Mouse (Mus musculus) testis, postnatal 14 days (tissue): ENCODE results near the gene Cfap97d2.

ENCODE experiments used
- DNase-seq: peaks from one replicate; pipeline ENCODE4 v3.0.0; 2021; ENCODE audit warnings: low spot score

Cfap97d2 gene

GRCm38 (mm10) chr8:13705668-13706067 lies at the start of gene Cfap97d2:
TSS of gene Cfap97d2 (plus strand) at chr8:13705889.
- DNase-seq, result no peak

GRCm38 (mm10) chr8:13657479-13657878 lies 48.2 kb upstream of the Cfap97d2 start:
- no peak for DNase-seq

DNA sequence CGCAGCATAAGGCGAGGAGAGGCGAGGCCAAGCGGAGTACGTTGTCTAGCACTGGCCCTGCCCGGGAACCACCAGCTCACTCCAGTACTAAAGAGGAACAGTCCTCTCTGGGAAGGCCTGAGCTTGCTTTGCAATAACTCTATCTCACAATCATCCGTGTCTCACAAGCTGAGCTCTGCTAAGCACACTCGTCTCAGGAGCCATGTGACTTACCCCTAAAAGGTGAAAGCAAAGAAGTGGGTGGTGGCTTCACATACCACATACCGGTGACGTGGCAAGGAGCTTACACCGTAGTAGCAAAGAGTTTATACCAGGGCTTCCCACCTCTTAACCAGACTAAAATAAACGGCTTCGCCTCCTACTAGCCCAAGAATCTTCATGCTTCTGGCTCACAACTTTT lies 45.4 kb upstream of the Cfap97d2 start:
- DNase-seq, result no peak

- DNase-seq, result no peak
Measured at GRCm38 (mm10) chr8:13664711-13665210, 40.9 kb upstream of the Cfap97d2 start.

- no peak for DNase-seq
Measured at GRCm38 (mm10) chr8:13665538-13665937, 40.2 kb upstream of the Cfap97d2 start.

- no peak for DNase-seq
Measured at GRCm38 (mm10) chr8:13665944-13666343, 39.7 kb upstream of the Cfap97d2 start.

GRCm38 (mm10) chr8:13667917-13668316 lies 37.8 kb upstream of the Cfap97d2 start:
- no peak for DNase-seq

DNA sequence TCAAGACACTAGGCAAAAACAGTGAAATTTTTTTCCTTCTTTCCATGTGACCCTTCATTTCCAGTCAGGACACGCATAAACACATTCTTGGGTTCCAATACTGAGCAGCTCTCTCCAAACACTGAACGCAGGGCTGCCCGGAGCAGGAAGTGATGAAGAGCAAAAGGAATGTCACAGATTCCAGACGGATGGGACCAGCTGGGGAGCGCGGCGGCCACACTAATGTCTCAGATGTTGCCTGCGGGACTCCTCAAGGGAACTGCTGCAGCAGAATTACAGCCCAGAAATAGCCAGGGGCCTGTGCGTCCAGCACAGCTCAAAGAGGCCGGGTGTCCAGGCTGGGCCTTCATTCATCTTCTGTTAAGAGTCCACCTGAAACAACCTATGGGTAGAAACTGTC lies 37.3 kb upstream of the Cfap97d2 start:
- no peak for DNase-seq

GRCm38 (mm10) chr8:13670011-13670471 lies 35.6 kb upstream of the Cfap97d2 start:
- no peak for DNase-seq

- DNase-seq, result no peak
Measured at GRCm38 (mm10) chr8:13671246-13672003, 34.3 kb upstream of the Cfap97d2 start.

DNA sequence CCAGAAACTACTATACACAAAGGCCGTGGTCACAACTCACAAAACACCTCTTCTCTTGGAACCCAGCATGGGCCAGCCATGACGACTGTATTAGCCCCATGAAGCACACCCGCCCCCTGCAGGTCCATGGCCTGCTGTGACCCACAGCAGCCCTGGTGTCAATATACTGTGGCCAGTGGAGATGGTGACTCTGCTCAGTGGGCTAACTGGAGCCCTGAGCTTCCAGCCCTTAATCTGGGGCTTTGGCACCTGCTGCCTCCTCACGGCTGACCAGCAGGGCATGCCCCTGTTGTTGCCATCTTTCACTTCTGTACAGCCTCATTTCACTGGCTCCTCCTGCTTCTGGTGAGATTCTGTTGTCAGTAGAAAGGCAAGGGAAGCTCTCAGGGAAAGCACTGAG lies 32.5 kb upstream of the Cfap97d2 start:
- no peak for DNase-seq

DNA sequence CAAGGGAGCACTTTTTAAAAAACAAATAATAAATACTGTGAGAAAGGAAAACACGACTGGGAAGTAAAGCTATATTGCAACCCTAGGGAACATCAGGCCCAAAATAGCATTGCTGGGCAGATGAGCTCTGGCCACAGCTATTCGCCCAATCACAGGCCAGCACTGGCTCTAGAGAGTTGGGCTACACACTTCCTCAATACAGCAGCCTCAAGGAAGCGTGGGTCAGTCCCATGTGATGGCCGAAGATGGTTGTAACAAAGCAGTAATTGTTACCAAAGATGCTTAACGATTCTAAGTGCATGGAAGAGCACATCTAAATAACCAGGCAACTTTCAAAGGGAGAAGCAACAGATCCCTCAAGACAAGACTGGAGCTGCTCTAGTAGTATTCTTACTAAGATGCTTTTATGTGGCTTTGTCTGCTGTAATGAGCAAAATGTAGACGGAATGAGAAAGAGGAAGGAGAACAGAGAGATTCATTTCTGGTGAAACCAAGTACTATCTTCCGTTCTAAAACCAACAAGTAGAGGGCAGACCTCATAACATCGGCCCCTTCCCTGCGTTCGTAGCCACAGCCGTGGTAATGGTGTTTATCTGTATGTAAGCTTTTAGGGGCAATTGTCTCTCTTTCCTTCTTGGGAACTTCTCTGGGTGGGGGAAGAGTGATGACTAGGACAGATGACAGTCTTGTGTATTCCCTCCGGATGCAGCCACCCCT lies 31.2 kb upstream of the Cfap97d2 start:
- DNase-seq, result no peak

GRCm38 (mm10) chr8:13675121-13675520 lies 30.6 kb upstream of the Cfap97d2 start:
- no peak for DNase-seq

DNA sequence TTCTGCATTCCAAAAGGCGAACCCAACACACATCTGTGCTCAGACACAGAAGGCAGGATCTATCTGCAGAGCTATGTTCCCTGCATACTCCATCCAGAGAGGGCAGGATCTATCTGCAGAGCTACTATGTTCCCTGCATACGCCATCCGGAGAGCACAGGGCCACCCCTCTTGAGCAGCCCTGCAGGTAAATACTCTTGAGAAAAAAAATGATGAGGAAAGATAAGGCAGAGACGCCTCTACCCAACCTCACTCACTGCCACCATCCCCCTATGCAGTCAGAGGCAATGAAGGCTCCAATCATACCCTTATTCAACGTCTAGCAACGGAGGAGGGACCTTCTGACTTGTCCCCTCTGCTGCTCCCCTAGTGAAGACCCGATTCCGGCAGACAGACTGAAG lies 30.2 kb upstream of the Cfap97d2 start:
- no peak for DNase-seq

DNA sequence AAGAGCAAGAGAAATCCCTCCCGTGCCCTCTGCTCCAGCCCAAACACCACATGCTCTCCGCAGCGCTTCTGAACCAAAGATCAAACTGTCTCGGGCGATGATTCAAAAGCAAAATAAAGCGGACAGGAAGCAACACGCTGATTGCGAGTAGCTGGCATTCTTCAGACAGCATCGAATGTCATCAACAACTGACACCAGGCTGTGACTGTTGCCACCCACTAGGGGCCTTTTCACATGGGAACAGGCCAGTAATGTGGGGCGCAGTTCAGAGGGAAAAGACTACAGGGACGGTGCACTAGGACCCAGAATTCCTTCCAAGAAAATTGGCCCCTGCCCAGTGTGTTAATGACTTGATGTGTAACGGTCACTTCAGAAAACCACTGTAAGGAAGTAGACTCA lies 29.4 kb upstream of the Cfap97d2 start:
- no peak for DNase-seq

DNA sequence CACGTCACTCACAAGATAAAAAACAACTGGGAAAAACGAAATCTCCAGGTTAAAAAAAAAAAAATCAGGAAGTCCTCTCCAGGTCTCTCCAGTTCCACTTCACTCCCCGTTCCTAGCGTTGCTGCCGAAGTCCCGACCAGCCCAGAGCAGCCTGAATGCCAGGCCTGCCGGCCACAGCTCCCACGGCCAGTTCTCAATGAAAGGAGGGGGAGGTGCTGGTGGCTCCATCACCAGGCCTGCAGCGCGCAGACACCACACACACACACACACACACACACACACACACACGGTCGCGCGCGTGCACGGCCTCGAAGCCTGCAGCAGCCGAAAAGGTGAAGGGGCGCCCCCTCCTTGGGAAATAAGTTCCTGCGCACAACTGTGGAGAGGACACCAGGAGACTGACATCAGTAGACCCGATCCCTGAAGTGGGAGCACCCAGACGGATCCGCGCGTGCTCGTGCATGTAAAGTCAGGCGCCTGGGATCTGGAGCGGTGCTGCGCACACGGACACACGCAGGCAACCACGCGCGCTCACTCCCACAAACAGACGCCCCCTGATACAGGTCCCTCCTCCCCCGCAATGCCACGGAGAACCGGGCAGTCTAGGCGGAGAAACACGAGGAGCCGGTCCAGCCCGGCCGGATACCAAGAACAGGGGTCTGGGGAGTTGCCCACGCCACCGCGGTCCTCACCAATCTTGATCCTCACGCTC lies 28.8 kb upstream of the Cfap97d2 start:
- DNase-seq, result peak; percentile 33

DNA sequence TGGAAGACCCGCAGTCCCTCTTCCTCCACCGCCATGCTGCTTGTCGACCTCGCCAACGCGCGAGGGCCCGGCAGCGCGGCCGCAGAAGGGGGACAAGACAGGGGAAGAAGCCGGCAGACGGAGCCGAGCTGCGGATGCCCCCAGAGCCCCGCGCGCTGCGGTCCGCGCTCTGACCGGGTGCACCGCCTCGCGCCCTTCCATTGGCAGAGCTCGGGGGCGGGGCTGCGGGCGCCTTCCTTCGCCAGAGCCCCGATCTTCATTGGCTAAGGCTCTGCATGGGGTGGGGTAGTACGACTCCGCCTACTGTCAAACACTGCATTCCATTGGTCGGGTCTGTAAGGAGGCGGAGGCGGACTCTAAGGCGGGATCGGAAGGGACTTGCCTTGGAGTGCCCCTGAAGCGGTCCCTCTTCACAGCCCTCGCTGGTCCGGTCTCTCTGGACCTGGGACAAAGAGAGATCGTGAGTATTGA lies 28.2 kb upstream of the Cfap97d2 start, which contains the start of gene Rasa3:
TSS of gene Rasa3 (minus strand) at position 191 of the 471 bp plus-strand sequence.
- DNase-seq, result peak; percentile 92

GRCm38 (mm10) chr8:13678182-13678581 lies 27.5 kb upstream of the Cfap97d2 start:
- no peak for DNase-seq

DNA sequence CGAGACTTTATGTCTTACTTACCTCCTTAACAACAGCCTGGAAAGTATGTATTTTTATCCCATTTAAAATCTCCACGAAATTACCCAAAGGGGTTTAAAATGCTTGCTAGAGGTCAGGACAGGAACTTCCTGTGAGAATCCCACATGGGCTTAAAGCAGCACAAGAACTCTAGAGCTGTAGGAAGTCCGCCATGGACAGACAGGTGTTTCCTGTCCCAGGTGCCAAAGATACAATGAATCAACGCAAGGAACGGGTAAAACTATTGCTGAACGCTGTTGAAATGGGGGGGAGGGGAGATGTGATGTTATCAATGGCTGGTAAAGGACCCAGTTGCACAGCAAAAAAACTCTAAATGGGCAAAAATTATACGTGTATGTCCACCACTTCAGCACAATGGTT lies 21.6 kb upstream of the Cfap97d2 start:
- peak; percentile 48 for DNase-seq

- no peak for DNase-seq
Measured at GRCm38 (mm10) chr8:13685674-13686314, 19.9 kb upstream of the Cfap97d2 start.

GRCm38 (mm10) chr8:13686426-13686825 lies 19.3 kb upstream of the Cfap97d2 start:
- no peak for DNase-seq
